Mouse (Mus musculus): ENCODE measurements around the gene Gm28308.
A peak's percentile ranks its signal among the peaks of the same experiment; 100 is the strongest.

Gene Gm28308

GRCm38 (mm10) chr6:52180213-52180710, 32.9 kb downstream of the Gm28308 start:
- no peak for DNase-seq

- peak; percentile 31 for DNase-seq
Measured at GRCm38 (mm10) chr6:52179690-52180089, 33.4 kb downstream of the Gm28308 start.

DNA sequence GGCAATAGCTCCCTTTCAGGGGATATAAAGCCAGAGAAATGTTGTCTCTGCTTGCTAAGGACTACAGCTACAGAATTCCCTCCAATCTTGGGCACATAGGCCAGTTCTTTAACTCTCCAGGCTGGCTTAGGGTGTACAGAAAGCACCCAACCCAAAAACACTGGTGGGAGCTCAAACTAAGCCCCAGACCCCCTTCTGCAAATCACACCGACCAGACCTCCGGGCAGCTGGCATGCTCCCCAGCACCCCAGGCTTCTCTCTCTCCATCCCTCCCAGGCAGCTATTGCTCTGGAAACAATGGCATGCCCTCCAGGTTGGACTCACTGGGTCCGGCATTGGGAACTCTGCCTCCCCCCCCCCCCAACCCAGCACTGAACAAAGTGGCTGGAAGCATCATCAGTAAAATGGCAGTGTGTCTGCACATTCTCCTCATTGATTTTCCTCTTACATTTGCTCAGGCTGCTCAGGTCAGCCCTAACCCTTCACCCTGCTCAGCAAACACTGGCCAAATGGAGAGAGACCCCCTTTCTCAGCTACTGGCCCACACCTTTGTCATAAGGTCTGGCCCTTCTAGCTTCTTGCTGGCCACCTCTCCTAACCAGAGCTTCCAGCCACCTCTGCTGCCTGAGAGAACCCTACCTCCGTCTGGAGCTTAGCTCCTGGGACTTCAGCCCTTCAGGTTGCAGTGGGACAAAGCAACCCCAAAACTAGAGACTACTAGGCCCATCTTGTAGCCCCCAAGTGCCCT, 34.0 kb downstream of the Gm28308 start:
- DNase-seq, result peak; percentile 39

GRCm38 (mm10) chr6:52177806-52178205, 35.3 kb downstream of the Gm28308 start:
- DNase-seq, result no peak

- peak; percentile 60 for DNase-seq
Measured at GRCm38 (mm10) chr6:52177061-52177735, 35.9 kb downstream of the Gm28308 start, which contains the start of gene 5730596B20Rik. Gene 5730596B20Rik, plus strand, starts transcription at chr6:52177498.

- DNase-seq, result no peak
Measured at GRCm38 (mm10) chr6:52176391-52176790, 36.7 kb downstream of the Gm28308 start.

- peak; percentile 89 for DNase-seq
Measured at GRCm38 (mm10) chr6:52175864-52176263, 37.3 kb downstream of the Gm28308 start.

- peak; percentile 82 for DNase-seq
Measured at GRCm38 (mm10) chr6:52174968-52175751, 38.0 kb downstream of the Gm28308 start.

GRCm38 (mm10) chr6:52173648-52174047, 39.5 kb downstream of the Gm28308 start:
- no peak for DNase-seq

DNA sequence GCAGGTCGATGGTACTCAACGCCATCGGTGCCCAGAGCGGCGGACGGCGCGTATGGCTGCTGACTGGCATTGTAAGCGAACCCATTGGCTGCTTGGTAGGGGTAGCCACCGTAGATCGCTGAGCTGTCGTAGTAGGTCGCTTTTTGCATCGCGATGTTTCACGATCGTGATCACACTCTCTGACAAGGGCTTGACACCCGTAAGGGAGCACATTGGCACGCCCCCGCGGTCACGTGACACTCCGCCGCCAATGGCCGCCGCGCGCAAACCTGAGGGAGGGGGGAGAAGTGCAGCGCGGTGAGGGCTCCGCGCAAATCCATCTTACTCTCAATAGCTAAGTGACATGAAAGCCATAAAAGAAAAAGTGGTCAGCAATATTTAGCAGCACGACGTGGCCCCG, 40.6 kb downstream of the Gm28308 start:
- DNase-seq, result peak; percentile 98

DNA sequence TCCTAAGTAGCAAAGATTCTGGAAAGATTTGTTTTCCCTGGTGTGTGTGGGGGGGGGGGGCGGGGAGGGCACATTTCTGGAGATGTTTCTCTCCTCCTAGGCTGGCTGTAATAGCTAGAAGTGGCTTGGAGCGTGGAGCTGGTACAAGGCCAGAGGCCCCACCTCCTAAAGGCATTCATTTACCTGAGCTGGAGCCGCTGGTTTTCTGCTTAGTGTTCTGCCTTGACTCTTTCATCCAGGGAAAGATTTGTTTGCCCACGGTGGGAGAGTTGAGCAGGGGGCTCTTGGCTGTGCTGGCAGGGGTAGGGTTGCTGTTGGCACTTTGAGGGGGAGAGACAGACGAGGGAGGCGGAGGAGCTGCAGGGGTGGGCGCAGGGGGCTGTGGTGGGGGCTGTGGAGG, 41.2 kb downstream of the Gm28308 start:
- no peak for DNase-seq

- peak; percentile 74 for DNase-seq
Measured at GRCm38 (mm10) chr6:52171331-52171730, 41.8 kb downstream of the Gm28308 start.

DNA sequence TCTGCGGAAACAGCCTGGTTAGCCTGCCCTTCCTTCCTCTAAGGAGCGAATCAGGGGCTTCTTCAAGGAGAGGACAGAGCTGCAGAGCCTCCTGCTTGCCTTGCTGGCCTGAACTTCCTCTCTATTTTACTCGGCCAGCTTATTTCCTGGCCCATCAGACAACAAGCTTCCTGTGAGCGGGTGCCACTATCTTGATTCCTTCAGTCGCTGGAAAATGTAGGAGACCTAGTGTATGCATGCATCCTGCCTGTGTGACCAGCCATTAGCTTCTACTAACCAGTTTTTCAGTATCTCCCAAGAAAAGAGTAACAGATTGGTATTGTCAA, 42.3 kb downstream of the Gm28308 start:
- no peak for DNase-seq

DNA sequence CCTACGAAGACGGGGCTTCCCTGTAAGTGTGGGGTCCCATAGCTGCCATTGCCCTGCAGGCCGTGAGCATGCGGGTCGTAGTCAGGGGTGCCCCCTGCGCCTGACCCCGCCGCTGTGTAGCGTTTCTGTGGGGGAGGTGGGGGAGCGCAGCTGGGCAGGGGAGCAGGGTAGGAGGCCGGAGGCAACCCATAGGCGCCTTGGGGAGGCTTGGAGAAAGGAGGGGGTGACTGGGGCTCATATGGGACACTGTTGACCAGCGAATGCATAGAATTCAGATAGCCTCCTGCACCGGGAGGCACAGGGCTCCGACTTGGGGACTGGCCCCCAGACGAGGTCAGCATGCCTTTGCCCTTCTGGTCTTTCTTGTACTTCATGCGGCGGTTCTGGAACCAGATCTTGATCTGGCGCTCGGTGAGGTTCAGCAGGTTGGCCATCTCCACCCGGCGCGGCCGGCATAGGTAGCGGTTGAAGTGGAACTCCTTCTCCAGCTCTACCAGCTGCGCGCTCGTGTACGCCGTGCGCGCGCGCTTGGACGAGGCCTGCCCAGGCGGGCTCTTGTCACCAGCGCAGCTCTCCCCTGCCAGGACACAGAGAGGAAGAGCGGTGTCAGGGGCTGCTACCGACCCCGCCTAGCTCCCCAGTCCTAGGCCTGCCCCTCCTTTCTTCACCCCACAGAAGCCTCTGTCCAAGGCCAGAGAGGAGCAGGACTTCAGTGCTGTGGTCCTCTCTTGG, 42.8 kb downstream of the Gm28308 start:
- peak; percentile 77 for DNase-seq

GRCm38 (mm10) chr6:52169499-52170165, 43.5 kb downstream of the Gm28308 start:
- DNase-seq, result peak; percentile 34

DNA sequence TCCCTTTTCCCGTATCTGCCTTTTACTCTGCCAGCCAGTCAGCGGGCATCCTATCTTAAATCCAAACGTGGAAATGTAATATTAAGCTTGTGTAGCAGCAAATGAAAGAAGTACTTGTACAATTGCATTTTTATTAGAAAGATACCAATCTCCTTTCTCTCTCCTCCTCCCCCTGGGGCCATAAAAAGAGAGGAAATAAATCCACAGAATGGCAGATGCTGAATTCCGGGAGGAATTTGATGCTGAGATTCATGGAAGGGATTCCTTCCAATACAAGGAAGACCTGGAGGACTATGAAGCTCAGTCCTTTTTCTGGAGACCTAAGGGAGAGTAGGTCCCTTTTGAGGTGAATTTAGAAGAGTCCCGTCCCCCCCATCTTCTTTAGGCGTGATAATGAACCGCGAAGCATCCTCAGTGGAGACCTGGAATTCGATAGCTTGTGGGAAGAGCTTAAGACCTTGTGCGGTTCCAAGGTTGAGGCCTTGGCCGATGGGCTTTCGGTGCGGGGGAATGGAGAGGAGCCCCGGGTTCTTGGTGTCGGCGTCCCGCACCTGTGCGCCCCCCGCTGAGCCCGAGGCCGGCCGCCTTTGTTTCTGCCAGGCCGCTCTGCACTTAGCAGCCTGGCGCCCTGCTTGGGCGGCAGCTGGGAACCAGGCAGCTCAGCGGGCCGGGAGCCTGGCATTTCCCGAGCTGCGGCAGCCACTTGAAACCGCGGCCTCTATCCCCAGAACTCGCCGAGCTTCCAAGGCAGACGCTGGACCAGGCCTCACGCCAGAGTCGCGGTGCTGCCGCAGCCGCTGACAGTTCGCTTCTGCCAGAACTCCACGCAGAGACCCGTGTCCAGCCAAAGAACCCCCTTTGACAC, 44.7 kb downstream of the Gm28308 start:
- peak; percentile 55 for DNase-seq

- peak; percentile 24 for DNase-seq
Measured at GRCm38 (mm10) chr6:52167736-52168161, 45.4 kb downstream of the Gm28308 start.

DNA sequence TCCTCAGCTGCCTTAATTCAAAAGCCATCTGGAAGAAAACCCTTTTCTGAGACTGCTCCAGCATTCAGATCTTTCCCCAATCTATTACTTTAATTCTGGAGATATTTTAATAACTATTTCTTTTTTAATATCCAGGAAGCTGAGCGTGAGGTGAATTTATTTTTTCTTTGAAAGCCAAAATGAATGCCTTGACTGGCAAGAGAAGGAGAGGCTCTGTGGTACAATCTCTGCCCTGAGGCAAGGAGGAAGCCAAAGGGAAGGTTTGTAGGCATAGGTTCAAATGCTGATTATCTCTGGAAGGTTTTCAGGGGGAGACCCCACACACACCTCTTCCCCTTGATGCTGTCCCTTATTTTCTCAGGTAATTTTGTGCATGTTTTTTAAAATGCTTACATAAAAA, 46.0 kb downstream of the Gm28308 start:
- DNase-seq, result no peak

GRCm38 (mm10) chr6:52166431-52167077, 46.6 kb downstream of the Gm28308 start:
- peak; percentile 54 for DNase-seq

Measured in lung, postnatal 10 days (tissue).